Mouse (Mus musculus) cerebellum, adult 9-10 months (tissue): ENCODE measurements at regions not wholly inside any gene's neighbourhood (a gene's known extent, or its start where the extent isn't known, plus 50 kb on each side); places are given as distances from the start of the nearest gene placed in this dataset.

Experiments
- DNase-seq: peaks from one replicate; pipeline ENCODE4 v3.0.0; 2022

DNA sequence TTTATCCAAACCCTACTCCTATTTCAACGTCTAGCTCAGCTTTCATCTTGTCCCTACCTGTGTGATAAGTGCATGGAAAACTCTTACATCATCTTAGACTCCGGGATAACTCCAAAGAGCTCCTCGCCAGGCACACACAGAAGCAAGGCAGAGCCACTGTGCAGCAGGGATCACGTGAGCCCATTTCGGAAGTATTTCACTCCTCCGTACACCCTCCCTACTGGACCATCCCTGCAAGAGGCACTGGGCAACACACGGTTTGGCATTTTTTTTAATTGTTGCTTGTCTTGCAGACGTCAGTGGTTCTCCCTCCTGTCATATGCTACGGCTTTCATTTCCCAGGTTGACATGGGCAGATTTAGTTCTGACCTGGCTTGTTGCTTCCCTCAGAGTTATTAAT lies 316.0 kb upstream of the Jarid2 start:
- DNase-seq = no peak

DNA sequence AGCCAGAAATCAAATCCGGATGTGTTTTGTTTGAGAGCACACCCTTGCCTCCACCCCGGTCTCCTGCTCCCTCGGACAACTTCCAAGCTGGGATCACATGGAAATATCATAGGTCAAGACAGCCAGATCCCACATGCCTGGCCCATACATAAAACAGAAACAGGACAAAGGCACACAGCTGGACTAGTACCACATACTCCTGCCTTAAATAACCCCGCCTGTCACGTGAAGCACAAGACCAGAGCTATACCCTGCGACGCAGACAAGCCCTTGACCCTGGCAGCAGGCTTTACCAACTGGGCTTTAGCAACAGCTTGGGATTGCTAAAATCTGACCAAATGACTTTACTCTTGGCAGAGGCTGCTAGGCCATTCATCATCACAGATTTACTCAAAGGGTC lies 313.3 kb upstream of the Jarid2 start:
- DNase-seq = no peak

DNA sequence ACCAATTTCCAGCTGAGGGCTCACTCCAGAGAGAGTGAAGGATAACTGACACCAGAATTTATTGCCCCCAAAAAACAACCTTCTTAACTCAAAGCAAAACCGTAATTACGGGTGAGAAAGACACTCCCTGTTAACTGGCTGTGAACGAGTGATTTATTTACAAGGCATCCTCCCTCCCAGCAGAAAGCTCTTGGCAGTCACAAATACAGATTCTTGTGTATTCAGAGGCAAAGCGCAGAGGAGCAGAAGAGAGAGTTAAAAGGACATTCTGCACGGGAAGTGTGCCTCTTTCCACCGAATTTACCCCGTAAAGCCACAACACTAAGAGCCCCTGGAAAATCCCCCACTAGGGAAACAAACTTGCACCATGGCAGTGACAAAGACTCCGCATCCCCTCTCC lies 312.3 kb upstream of the Jarid2 start:
- DNase-seq = no peak

GRCm38 (mm10) chr13:44419056-44419455 lies 310.2 kb upstream of the Jarid2 start:
- DNase-seq = no peak

GRCm38 (mm10) chr13:44419472-44420226 lies 309.6 kb upstream of the Jarid2 start:
- DNase-seq = no peak

DNA sequence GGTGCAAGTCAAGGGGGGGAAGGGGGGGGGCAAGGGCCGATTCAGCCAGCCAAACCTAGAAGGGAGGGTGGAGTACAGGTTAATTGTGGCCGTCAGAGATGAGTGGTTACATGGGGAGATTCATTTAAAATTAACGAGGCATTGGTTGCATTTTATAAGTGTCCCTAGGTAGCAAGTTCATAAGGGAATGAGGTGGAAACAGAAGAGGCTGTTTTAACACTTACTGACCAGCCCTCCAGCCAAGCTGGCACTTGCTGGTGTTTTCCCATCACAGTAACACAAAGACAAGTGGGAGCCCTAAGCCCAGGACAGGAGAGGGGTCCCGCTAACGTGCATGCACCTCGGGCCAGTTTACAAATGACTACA lies 309.1 kb upstream of the Jarid2 start:
- DNase-seq = no peak

- no peak for DNase-seq
Observed at GRCm38 (mm10) chr13:44420941-44421340, 308.3 kb upstream of the Jarid2 start.

- no peak for DNase-seq
Observed at GRCm38 (mm10) chr13:44421426-44421825, 307.8 kb upstream of the Jarid2 start.

- DNase-seq = no peak
Observed at GRCm38 (mm10) chr13:44421922-44422321, 307.4 kb upstream of the Jarid2 start.

DNA sequence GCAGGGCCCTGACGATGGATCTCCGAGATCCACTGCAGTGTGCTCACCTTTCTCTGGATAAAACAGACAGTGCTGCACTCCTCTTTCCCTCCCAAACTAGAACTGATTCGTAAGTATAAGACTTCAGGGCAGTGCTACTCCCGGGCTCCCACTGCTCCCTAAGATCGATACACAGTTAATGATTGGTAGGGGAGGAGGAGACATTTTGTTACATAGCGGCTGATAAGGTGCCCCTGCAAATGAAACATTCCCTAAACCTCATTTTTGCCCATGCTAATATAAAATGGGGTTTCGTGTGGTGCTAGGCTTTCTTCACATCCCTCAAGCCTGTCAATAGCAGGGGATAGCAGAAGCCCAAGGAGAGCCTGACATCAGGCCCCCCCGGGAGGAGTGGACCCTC lies 298.8 kb upstream of the Jarid2 start:
- DNase-seq = no peak

- no peak for DNase-seq
Observed at GRCm38 (mm10) chr13:44437709-44438108, 291.6 kb upstream of the Jarid2 start.

- no peak for DNase-seq
Observed at GRCm38 (mm10) chr13:44441061-44441460, 288.2 kb upstream of the Jarid2 start.

DNA sequence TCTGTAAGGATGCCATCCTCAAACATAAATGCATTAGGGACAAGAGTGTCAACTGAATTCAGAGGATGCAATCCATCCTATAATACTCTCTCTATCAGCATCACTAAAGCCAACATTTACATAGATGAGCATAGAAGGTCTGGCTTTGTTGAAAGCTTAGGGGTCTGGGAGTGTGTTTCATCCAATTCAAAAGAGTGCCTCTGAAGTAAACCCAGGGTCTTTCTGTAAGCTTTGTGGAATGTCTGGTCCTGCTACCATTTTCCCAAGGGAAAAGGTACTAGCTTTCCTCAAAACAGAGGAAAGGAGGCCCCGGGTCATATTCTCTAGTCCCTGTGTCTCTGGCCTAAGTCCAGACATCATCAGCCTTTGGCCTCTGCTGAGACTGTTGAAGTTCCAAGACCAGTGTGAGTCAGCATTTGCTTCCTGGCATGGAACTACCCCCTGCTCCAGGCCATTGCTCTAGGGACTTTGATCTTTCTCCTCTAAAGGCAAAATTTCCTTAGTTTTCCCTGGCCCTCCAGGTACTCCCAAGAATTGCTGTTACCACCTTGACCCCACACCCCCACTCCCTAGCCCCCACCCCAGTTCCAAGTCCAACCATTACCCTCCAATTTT lies 280.0 kb upstream of the Jarid2 start:
- no peak for DNase-seq

DNA sequence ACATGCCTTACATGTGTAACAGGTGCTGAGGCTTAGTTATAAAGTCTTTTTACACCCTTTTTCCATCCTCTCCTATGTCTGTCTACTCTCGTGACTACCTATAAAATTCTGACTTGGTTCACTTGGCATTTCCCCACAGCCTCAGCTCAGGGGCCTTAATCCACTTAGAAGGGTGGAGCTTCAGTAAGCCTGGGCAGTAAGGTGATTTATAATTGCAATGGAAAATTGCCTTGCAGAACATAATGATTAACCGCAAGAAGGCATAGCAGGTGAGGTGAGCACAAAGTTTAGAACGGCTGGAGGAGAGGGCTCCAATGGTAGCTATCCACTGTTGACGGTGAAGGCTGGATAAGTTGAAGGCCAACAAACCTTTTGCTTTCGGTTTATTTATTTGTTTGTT lies 278.1 kb upstream of the Jarid2 start:
- no peak for DNase-seq

- DNase-seq = no peak
Observed at GRCm38 (mm10) chr13:44453131-44453530, 276.1 kb upstream of the Jarid2 start.

- no peak for DNase-seq
Observed at GRCm38 (mm10) chr13:44454136-44454535, 275.1 kb upstream of the Jarid2 start.

- no peak for DNase-seq
Observed at GRCm38 (mm10) chr13:44455193-44455592, 274.1 kb upstream of the Jarid2 start.

DNA sequence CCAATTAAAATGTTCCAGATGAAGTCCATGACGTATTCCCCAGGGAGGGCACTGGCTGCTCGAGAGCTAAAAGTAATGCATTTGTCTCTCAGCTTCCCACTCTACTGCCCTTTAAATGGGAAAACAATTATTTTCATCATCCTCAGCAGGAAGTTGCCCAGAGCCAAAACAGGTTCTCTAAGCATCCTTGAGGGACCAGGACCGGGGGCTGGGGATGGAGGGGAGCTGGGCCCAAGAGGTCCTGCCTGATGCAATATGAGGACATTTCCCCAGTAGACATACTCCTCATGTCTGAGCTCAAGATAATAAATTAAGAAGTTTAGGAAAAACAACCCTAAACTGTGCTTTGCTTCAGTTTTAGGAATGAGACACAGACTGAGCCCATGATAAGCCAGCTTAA lies 270.5 kb upstream of the Jarid2 start:
- no peak for DNase-seq

DNA sequence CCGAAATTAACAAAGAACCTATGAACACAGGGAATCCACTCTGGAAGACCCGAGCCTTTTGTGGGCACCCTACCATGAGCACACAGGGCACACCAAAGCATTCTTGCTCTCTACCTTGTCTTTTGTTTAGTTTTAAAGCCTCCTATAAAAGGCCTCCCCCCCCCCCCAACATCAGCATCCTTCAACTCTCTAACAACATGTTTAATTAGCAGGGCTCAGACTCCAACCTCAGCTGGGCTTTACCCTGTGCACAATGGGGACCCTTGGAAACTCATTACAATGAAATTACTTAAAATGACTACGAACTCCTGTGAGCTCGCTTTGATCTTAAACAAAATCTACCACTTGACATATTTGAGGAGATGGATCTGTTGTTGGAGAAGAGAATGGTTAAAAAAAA lies 270.1 kb upstream of the Jarid2 start:
- DNase-seq = no peak

DNA sequence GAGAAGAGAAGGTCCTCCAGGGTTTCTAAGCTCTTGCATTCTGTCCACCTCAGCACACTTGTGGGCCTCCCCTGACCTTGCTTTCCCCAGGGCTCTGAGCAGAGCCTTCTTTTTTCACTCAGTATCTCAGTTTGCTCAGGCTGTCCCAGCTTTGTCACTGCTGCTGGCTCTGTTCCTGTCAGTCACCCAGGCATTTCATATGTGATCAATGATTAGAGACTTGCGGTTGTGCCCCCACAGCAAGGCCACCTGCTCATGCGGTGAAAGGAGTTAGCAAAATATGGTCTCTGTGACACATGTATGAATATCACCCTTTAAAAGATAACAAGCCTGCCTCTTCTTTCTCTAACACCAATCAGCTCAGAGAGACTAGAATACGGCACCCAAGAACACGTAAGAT lies 265.6 kb upstream of the Jarid2 start:
- no peak for DNase-seq

- peak; percentile 59 for DNase-seq
Observed at GRCm38 (mm10) chr13:44465567-44465966, 263.7 kb upstream of the Jarid2 start.

GRCm38 (mm10) chr13:44468963-44469674 lies 260.2 kb upstream of the Jarid2 start:
- no peak for DNase-seq

DNA sequence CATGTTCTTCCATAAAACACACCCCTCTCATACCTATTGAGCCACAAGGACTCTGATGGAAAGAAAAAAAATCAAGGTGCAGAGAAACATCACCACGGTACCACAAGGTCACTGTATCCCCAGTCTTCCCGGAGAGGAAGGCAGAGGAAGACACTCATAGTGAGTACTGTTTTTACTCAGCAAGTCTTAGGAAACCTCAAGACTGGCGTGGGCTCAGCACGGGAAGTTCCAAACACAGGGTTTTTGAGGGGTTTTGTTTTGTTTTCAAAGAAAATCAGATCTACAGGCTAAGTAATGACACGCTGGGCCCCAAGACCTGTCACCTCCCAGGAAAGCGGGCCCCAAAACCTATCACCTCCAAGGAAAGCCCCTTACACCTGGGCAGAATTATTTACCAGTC lies 259.6 kb upstream of the Jarid2 start:
- DNase-seq = no peak

DNA sequence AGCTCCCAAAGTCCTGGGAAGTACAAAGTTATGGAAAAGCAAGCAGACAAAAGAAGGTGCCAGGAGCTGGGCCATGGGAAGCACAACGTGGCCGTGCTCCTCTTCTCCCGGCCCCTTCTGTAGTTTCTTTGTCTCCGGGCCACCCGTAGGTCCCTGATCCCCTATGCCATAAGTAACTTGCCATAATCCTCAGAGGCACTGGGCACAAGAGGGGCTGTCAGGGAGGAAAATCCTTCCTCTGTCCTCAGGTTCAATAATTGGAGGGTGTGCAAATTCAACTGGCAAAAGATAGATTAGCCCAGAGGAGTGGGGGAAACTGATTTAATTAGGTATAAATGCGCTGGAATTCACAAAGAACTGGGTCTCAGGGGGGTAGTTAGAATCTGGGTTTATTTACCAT lies 256.1 kb upstream of the Jarid2 start:
- DNase-seq = no peak
